Mouse (Mus musculus) CH12.LX (cell line): ENCODE measurements around the gene Cmtm3.

ENCODE experiments used
- CHD1 ChIP-seq: IDR thresholded peaks from 2 replicates; pipeline ENCODE4 v1.6.1; 2012; ENCODE audit warnings: low read depth, low read length, improper control_type of control experiment, inconsistent platforms
- CTCF ChIP-seq, 2 experiments: IDR thresholded peaks in 1 of 2; conservative IDR thresholded peaks in 1 of 2; 2 replicates each; pipeline ENCODE4 v1.5.1; 2011 to 2012; ENCODE audit warnings: low read depth in 2 of 2, low read length in 2 of 2, improper control_type of control experiment in 1 of 2, inconsistent platforms in 1 of 2, mild to moderate bottlenecking in 1 of 2, moderate library complexity in 1 of 2
- ELF1 ChIP-seq: IDR thresholded peaks from 2 replicates; pipeline ENCODE4 v1.6.1; 2014; ENCODE audit warnings: low read depth, mild to moderate bottlenecking, inconsistent platforms, low read length, improper control_type of control experiment
- ETS1 ChIP-seq: conservative IDR thresholded peaks from 2 replicates; pipeline ENCODE4 v1.6.1; 2012; ENCODE audit warnings: low read depth, mild to moderate bottlenecking, inconsistent platforms, low read length, improper control_type of control experiment, moderate library complexity
- KAT2A ChIP-seq: IDR thresholded peaks from 2 replicates; pipeline ENCODE4 v1.6.1; 2012; ENCODE audit warnings: low read length, improper control_type of control experiment, inconsistent platforms; ENCODE audit not compliant: insufficient replicate concordance
- MAZ ChIP-seq: IDR thresholded peaks from 2 replicates; pipeline ENCODE4 v1.6.1; 2012; ENCODE audit warnings: low read depth, mild to moderate bottlenecking, inconsistent platforms, low read length, improper control_type of control experiment, moderate library complexity
- NRF1 ChIP-seq: IDR thresholded peaks from 2 replicates; pipeline ENCODE4 v1.6.1; 2014; ENCODE audit warnings: low read depth, mild to moderate bottlenecking, inconsistent platforms, low read length, improper control_type of control experiment, moderate library complexity
- POLR2A ChIP-seq: IDR thresholded peaks from 2 replicates; pipeline ENCODE4 v1.6.1; 2011; ENCODE audit warnings: low read depth, mild to moderate bottlenecking, improper control_type of control experiment, low read length
- UBTF ChIP-seq: IDR thresholded peaks from 2 replicates; pipeline ENCODE4 v1.6.1; 2012; ENCODE audit warnings: low read depth, mild to moderate bottlenecking, inconsistent platforms, low read length, improper control_type of control experiment, moderate library complexity
- USF2 ChIP-seq: conservative IDR thresholded peaks from 2 replicates; pipeline ENCODE4 v1.6.1; 2011; ENCODE audit warnings: low read depth, low read length, improper control_type of control experiment
- ZKSCAN1 ChIP-seq: IDR thresholded peaks from 2 replicates; pipeline ENCODE4 v1.6.1; 2012; ENCODE audit warnings: low read depth, inconsistent platforms, low read length, improper control_type of control experiment, borderline replicate concordance

GRCm38 (mm10) chr8:104339229-104339982 is at the start of gene Cmtm3:
- no peak for TF ChIP-seq CHD1
- TF ChIP-seq POLR2A = no peak
- TF ChIP-seq NRF1 = no peak
- TF ChIP-seq USF2 = no peak
- no peak for TF ChIP-seq ETS1
- TF ChIP-seq ELF1 = no peak
- TF ChIP-seq CTCF (conservative IDR thresholded peaks at IDR 0.05 in 1 of 2, IDR thresholded peaks at IDR 0.05 in 1 of 2; ENCODE audit: low read depth in 2 of 2, low read length in 2 of 2) = no peak
- TF ChIP-seq KAT2A = no peak
- no peak for TF ChIP-seq UBTF
- TF ChIP-seq ZKSCAN1 = no peak
- no peak for TF ChIP-seq MAZ
